Mouse (Mus musculus): Measurements from ENCODE around the gene Gpt2. TPM values are rescaled to one million over a fixed set of nuclear protein-coding genes. Genes with fewer than 3 reads are reported as not detected.

Gpt2 gene
- total and polyA plus RNA-seq, 2 experiments from 2014 or later: 6.7 to 25.1 TPM

GRCm38 (mm10) chr8:85487906-85488620 lies 4.3 kb upstream of the Gpt2 start:
- Histone ChIP-seq H3K9ac (replicated peaks; ENCODE audit: low read depth, low read length) (no peak overlapping the region), H3K4me1 (ENCODE audit: control insufficient read depth, insufficient read depth) (peaks cover 8% of the 10 kb centered on the region; the same call in 1 of the 2 replicates), H3K4me2 (ENCODE audit: low read depth, low read length) (no peak overlapping the region), H3K27me3 (ENCODE audit: control insufficient read depth, insufficient read depth, low read length) (no peaks in the 10 kb centered on the region), H3K36me3 (replicated peaks; ENCODE audit: control insufficient read depth, insufficient read depth, low read length) (no peaks in the 10 kb centered on the region), H3K4me3 (ENCODE audit: low read depth, low read length) (no peak overlapping the region), H3K27ac (ENCODE audit: low read depth) (no peak overlapping the region), H3K9me3 (replicated peaks; ENCODE audit: control insufficient read depth, low read length) (no peaks in the 10 kb centered on the region)
- 83% methylated on average over 20 of the region's 20 CpGs for WGBS
- TF ChIP-seq EP300 (IDR thresholded peaks at IDR 0.05; ENCODE audit: low read depth): no peak
- DNase-seq (ENCODE audit: low spot score): no peak
- ATAC-seq (ENCODE audit: insufficient read depth, low read depth): no peak

GRCm38 (mm10) chr8:85488631-85489030 lies 3.7 kb upstream of the Gpt2 start:
- H3K9ac ChIP-seq (replicated peaks; ENCODE audit: low read depth, low read length): no peak overlapping the region
- H3K4me1 ChIP-seq (ENCODE audit: control insufficient read depth, insufficient read depth): peaks cover 10% of the 10 kb centered on the region; the same call in 1 of the 2 replicates
- no peak overlapping the region for H3K27ac ChIP-seq (ENCODE audit: low read depth)
- TF ChIP-seq CTCF (IDR thresholded peaks at IDR 0.05; ENCODE audit: low read depth) (no peak), EP300 (IDR thresholded peaks at IDR 0.05; ENCODE audit: low read depth) (no peak)
- no peak for DNase-seq (ENCODE audit: low spot score)
- no peaks in the 10 kb centered on the region for H3K9me3 ChIP-seq (replicated peaks; ENCODE audit: control insufficient read depth, low read length)
- no peak overlapping the region for H3K4me3 ChIP-seq (ENCODE audit: low read depth, low read length)
- no peaks in the 10 kb centered on the region for H3K36me3 ChIP-seq (replicated peaks; ENCODE audit: control insufficient read depth, insufficient read depth, low read length)
- no peak overlapping the region for H3K4me2 ChIP-seq (ENCODE audit: low read depth, low read length)
- no peak for ATAC-seq (ENCODE audit: insufficient read depth, low read depth)
- H3K27me3 ChIP-seq (ENCODE audit: control insufficient read depth, insufficient read depth, low read length): no peaks in the 10 kb centered on the region

GRCm38 (mm10) chr8:85489546-85489945 lies 2.8 kb upstream of the Gpt2 start:
- no peaks in the 10 kb centered on the region for H3K27me3 ChIP-seq (ENCODE audit: control insufficient read depth, insufficient read depth, low read length)
- DNase-seq (ENCODE audit: low spot score): no peak
- H3K4me1 ChIP-seq (ENCODE audit: control insufficient read depth, insufficient read depth): peaks cover 10% of the 10 kb centered on the region; the same call in 1 of the 2 replicates
- 94% methylated on average over 8 of the region's 8 CpGs for WGBS
- no peak overlapping the region for H3K4me3 ChIP-seq (ENCODE audit: low read depth, low read length)
- ATAC-seq (ENCODE audit: insufficient read depth, low read depth): no peak
- no peaks in the 10 kb centered on the region for H3K36me3 ChIP-seq (replicated peaks; ENCODE audit: control insufficient read depth, insufficient read depth, low read length)
- TF ChIP-seq EP300 (IDR thresholded peaks at IDR 0.05; ENCODE audit: low read depth) (no peak), CTCF (IDR thresholded peaks at IDR 0.05; ENCODE audit: low read depth) (no peak)
- H3K27ac ChIP-seq (ENCODE audit: low read depth): no peak overlapping the region
- H3K9me3 ChIP-seq (replicated peaks; ENCODE audit: control insufficient read depth, low read length): no peaks in the 10 kb centered on the region
- H3K4me2 ChIP-seq (ENCODE audit: low read depth, low read length): no peak overlapping the region
- H3K9ac ChIP-seq (replicated peaks; ENCODE audit: low read depth, low read length): no peak overlapping the region

GRCm38 (mm10) chr8:85492940-85493931 lies 860 bp downstream of the Gpt2 start:
- Histone ChIP-seq H3K9me3 (replicated peaks; ENCODE audit: control insufficient read depth, low read length) (no peaks in the 10 kb centered on the region), H3K4me3 (ENCODE audit: low read depth, low read length) (peak overlapping the region; percentile 62), H3K4me1 (ENCODE audit: control insufficient read depth, insufficient read depth) (peaks cover 10% of the 10 kb centered on the region; the same call in 1 of the 2 replicates), H3K36me3 (replicated peaks; ENCODE audit: control insufficient read depth, insufficient read depth, low read length) (no peaks in the 10 kb centered on the region), H3K4me2 (ENCODE audit: low read depth, low read length) (peak overlapping the region; percentile 90), H3K27ac (ENCODE audit: low read depth) (no peak overlapping the region), H3K9ac (replicated peaks; ENCODE audit: low read depth, low read length) (peak overlapping the region; percentile 50), H3K27me3 (ENCODE audit: control insufficient read depth, insufficient read depth, low read length) (no peaks in the 10 kb centered on the region)
- ATAC-seq (ENCODE audit: insufficient read depth, low read depth) (peak; percentile 17; the same call in 1 of the 2 replicates), DNase-seq (ENCODE audit: low spot score) (no peak)
- WGBS: 11% methylated on average over 45 of the region's 49 CpGs
- TF ChIP-seq CTCF (IDR thresholded peaks at IDR 0.05; ENCODE audit: low read depth) (no peak), EP300 (IDR thresholded peaks at IDR 0.05; ENCODE audit: low read depth) (no peak)

- 70% methylated on average over 5 of the region's 5 CpGs for WGBS
- Histone ChIP-seq H3K27ac (ENCODE audit: low read depth) (no peak overlapping the region), H3K9ac (replicated peaks; ENCODE audit: low read depth, low read length) (no peak overlapping the region), H3K9me3 (replicated peaks; ENCODE audit: control insufficient read depth, low read length) (no peaks in the 10 kb centered on the region), H3K27me3 (ENCODE audit: control insufficient read depth, insufficient read depth, low read length) (no peaks in the 10 kb centered on the region), H3K4me3 (ENCODE audit: low read depth, low read length) (no peak overlapping the region), H3K4me2 (ENCODE audit: low read depth, low read length) (no peak overlapping the region), H3K36me3 (replicated peaks; ENCODE audit: control insufficient read depth, insufficient read depth, low read length) (no peaks in the 10 kb centered on the region), H3K4me1 (ENCODE audit: control insufficient read depth, insufficient read depth) (peaks cover 12% of the 10 kb centered on the region)
- TF ChIP-seq EP300 (IDR thresholded peaks at IDR 0.05; ENCODE audit: low read depth) (no peak), CTCF (IDR thresholded peaks at IDR 0.05; ENCODE audit: low read depth) (no peak)
- no peak for ATAC-seq (ENCODE audit: insufficient read depth, low read depth)
- DNase-seq (ENCODE audit: low spot score): no peak
Measured at GRCm38 (mm10) chr8:85496125-85496524, 3.7 kb downstream of the Gpt2 start.
